Mouse (Mus musculus): ENCODE measurements around the gene Serpinb1c.
"Not testable (repeated sequence)": the region's sequence is repeated elsewhere in the genome, so short reads cannot be mapped to it uniquely, and the experiment has no call there.

Gene Serpinb1c

DNA sequence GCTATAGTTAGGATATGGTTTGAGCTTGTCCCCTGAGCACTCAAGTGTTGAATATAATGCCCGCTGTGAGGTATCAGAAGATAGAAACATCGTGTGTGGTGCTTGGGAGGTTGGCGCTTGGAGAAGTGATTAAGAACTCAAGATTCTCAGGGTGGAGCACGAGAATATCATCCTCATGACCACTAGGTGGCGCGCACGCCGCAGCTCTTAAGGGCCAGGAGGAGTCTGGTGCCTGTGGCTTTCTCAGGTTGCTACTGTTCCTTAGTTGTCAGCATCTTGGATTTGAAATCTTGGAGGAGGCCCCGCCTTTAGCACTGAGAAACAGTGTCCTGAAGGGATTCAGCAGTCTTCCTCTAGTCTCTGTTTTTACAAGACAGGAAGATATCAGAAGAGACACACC is 31.5 kb downstream of the Serpinb1c start:
- peak; percentile 54 for DNase-seq (ENCODE audit: extremely low spot score)

- DNase-seq (ENCODE audit: extremely low spot score), result no peak
Measured at GRCm38 (mm10) chr13:32865591-32865990, 32.4 kb downstream of the Serpinb1c start.

DNA sequence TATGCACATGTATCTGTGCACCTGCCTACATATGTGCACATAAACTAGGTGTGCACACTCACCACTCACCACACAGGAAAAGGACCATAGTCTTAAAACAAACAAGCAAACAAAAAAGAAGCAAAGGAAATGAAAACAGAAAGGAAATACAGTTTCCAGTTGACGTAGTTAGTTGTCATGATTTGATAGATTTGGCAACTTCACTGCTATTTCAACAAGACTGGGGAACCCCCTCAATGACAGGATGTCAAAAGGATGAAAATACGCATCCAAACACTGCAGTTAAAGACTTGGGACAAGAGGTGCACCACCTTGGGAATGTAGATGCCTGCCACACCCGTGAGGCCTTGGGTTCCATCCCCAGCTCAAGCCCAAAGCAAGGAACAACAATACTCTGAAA is 33.5 kb downstream of the Serpinb1c start:
- not testable (repeated sequence) for DNase-seq (ENCODE audit: extremely low spot score)

DNA sequence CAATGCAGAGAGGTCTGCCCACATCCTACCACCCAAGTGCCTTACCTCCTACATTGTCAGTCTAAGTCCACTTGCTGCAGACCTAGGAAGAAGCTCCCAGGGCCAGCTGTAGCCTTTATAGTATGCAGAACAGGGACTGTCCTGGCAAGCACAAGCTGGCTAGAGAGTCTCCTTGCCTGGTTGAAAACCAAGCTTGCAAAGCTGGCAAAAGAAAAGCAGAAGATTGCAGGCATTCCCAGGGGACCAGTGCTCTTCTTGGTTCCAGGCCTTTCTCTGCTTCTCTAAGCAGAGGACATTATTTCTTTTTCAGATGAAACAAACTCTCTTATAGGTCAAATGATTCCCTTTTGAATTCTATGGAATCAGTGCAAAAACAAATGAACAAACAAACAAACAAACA is 34.6 kb downstream of the Serpinb1c start:
- DNase-seq (ENCODE audit: extremely low spot score), result no peak

DNA sequence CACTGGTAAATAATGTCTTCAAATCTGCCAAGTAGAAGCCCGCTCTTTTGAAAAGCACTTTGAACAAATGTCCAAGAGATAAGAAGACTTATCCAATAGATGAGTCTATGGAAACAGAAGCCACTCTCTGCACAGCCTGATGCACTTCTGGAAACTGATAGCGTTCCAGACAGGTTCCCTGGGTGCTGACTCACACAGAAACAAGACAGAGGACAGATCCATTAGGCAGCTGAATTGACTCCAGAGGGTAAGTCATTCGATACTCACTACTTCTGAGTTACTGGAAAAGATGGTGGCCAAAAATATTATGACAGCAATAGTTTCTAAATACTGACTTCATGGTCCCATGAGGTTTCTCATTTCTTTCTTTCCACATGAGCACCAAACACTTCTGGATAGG is 37.2 kb downstream of the Serpinb1c start:
- DNase-seq (ENCODE audit: extremely low spot score), result no peak

DNA sequence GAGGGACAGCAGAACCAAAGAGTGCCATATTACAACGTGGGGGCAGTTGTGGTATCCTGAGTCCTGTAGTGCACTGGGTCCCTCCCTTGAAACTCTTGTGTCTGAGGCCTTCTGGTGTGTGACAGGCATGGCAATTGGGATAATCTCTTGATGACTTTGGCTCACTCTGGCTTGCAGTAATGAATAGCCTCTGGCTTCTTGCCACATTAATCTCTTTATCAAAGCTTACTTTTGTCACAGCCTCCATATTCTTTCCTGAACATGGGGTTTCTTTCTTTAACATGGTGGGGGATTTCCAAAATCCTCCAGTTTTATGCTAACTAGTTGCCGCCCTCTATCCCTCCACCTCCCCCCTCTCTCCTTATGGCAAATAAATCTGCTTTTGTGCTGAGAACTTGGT is 44.9 kb downstream of the Serpinb1c start:
- no peak for DNase-seq (ENCODE audit: extremely low spot score)

DNA sequence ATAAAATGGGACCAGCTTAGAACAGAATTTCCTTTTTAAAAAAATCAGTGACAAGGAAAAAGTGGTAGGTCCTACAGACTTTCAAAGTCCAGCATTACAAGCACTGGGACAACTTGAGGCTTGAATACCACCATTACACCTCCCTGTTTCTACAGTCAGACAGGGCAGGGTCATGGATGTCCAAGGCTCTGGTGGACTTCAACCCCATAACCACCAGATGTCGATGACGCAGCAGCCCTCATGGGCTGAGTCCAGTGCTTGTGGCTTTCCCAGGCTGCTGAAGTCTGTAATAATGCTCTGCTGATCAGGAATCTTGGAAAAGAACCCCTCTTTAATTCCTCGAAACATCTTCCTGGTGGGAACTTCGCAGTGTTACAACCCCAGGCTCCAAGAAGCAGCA is 45.5 kb downstream of the Serpinb1c start:
- no peak for DNase-seq (ENCODE audit: extremely low spot score)

GRCm38 (mm10) chr13:32851967-32852366 is 46.0 kb downstream of the Serpinb1c start:
- peak; percentile 24 for DNase-seq (ENCODE audit: extremely low spot score)

- DNase-seq (ENCODE audit: extremely low spot score), result no peak
Measured at GRCm38 (mm10) chr13:32850668-32851404, 47.2 kb downstream of the Serpinb1c start, which contains the start of gene Serpinb1a. TSS of gene Serpinb1a (minus strand) at chr13:32851185.

DNA sequence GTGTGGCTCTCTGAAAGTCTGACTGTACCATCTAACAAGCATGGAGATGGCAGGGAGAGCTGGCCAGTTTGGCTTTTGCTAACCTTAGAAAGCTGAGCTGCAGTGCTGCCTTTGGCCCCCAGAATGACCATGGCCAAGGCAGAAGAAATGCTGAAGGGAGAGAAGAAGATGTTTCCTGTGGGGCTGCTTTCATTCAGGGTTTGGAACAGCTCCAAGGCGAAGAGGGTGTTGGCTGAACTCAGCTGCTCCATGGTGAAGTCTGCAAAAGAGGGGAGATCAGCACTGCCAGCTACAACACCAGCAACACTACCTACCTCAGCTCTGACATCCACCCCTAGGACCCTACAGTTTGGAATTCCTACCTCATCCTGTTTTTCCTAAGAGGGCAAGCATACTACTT is 47.9 kb downstream of the Serpinb1c start:
- DNase-seq (ENCODE audit: extremely low spot score), result no peak

DNA sequence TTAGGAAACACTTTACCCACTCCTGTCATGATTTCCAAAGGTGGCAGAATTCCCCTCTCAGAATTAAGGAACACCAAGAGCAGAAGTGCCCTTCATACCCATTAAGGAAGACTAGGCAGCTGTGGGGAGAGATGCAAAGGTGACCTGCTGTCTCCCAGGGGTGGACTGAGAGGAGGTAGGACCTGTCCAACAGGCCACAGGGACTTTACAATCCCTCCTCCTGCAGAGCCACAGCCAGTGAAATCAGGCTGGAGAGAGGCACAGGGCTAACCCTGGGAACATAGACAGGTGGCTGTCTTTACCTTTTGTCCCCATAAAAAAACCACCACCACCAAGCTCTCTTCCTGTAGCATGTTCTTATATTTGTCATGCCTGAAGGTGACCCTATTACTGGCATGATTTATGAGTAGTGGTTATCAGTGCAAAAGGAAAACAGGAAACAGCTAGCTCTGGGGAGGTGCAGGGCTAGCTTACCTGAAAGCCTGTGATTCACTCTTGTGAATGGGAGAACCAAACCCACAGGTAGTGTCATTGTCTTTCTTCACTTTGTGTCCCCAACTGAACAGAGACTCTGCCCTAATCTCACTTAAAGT is 48.4 kb downstream of the Serpinb1c start:
- DNase-seq (ENCODE audit: extremely low spot score), result no peak

DNA sequence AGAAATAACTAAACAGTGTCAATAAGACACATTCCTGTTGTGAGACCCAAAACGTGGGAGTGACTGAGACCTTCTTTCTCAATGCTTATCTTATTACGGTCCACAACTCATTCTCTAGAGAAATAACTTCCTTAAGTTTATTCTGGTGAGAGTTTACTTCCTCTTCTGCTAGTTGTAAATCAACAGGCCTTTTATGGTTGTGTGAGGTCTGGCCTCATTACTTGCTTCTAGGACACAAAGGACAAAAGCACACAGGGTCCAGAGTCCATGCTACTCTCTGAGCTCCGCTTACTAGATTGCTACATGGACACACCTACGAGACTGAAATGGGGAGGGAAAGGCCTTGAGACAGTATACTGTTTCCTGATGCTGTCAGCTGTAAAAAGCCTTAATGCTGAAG is 48.9 kb downstream of the Serpinb1c start:
- DNase-seq (ENCODE audit: extremely low spot score), result no peak

- DNase-seq (ENCODE audit: extremely low spot score), result no peak
Measured at GRCm38 (mm10) chr13:32846221-32846620, 51.8 kb downstream of the Serpinb1c start.

GRCm38 (mm10) chr13:32841349-32841748 is 56.7 kb downstream of the Serpinb1c start:
- no peak for DNase-seq (ENCODE audit: extremely low spot score)

DNA sequence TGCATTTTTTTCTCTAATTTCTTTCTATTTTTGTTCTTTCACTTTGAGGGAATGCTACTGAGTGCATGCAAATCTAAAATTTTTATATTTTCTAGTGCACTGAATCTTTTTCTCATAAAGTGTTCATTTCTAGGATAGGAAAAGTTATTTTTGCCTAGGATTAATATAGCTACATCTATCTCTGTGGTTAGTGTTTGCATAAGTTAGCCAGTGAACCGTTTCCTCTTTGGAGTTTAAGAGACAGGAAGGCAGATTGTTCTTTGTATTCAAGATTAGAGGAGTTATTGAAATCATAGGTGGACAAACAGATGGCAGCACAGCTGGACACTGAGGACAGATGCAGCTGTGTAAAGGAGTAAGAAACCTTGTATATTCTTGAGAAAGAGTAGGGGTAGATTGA is 58.7 kb downstream of the Serpinb1c start:
- DNase-seq (ENCODE audit: extremely low spot score), result no peak

DNA sequence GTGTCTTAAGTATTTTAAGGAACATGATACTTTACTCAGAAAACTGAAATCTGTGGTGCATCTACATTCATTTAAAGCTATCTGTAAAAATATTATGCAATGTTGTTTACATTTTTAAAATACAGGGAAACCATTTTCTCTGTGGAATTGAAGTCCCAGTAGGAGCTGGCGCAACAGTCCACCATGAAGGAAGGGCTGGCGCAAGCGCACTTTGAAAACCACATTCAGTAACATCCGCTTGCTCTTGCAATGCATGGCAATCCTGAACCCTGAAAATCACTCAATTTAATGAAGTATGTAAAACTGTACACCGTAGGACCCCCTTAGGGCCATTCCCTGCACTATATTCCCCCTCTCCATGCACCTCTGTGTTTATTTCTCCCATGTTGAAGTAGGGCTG is 63.5 kb downstream of the Serpinb1c start:
- DNase-seq (ENCODE audit: extremely low spot score), result no peak

DNA sequence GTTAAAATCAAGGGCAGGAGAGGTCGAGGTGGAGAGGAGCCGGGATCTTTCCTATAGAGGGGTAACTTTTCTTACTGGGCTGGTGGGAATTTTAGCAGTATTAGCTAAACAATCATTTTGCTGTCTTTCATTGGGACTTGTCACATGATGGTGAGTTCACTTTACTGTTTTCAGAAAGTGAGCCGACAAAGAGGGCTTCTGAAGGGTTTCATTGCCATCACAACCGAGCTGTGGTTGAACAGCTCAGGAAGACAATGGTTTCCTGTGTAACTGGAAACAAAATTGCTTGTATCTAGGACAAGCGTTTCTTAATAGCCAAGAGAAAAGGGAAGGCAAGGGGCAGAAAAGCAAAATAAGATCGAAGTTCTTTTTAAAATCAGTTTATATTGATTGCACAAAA is 64.8 kb downstream of the Serpinb1c start:
- no peak for DNase-seq (ENCODE audit: extremely low spot score)

DNA sequence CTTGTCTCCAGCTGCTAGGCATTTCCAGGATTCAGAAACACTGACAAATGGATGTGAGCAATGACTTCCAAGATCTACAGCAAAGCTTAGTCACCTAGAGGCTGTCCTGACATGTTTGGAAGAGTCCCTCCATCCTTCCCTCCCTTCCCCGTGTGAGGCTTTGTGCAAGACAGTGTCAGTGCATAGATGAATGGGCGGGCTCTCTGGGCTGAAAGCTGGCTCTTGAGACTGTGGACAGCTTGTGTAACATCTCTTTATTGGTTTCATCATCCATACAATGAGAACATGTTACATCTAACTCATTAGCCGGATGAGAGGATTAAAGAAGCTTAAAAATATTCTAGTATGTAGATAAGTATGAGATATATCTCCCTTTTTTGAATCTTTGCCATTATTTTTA is 65.2 kb downstream of the Serpinb1c start:
- no peak for DNase-seq (ENCODE audit: extremely low spot score)

- DNase-seq (ENCODE audit: extremely low spot score), result no peak
Measured at GRCm38 (mm10) chr13:32831505-32832273, 66.3 kb downstream of the Serpinb1c start.
